28 mouse cellular contexts compared by ENCODE assay signal in the genomic region with DNA sequence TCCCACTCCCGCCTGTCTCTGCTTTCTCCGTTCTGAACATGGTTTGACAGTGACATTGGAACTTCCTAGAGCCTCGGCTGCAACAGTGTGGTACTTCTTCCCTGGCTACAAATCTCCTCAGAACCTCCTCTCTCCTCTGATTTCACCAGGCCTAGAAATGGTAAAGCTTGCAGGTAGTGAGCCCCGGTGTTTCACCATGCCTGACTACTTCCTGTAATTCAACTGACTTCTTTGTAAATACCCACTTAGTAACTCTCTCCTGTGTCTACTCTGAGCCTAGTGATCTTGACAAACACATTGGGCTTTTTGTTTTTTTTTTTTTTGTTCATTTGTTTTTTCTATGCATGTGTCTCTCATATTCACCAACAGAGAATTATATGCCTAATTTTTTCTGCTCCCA. TPM values are rescaled to one million over a fixed set of nuclear protein-coding genes. Genes with fewer than 3 reads are reported as not detected.
"Had no signal": no experiment of that assay in that cellular context is flagged by ENCODE, and none has a peak within 500 bp of the region (broad histone marks: within the 10 kb centered on the region; RNA-seq: fewer than 3 reads in every experiment).

No protein-coding gene starts in this region.

- H3K4me2 ChIP-seq: heart, embryonic 11.5 days; heart, embryonic 13.5 days; heart, embryonic 15.5 days; hindbrain, embryonic 12.5 days; hindbrain, embryonic 14.5 days; intestine, embryonic 15.5 days; kidney, embryonic 15.5 days; limb, embryonic 13.5 days; limb, embryonic 15.5 days had no signal

- ATAC-seq: hindbrain, embryonic 16.5 days; inflammation-experienced regulatory T-cells, adult 6 months; intestine, embryonic 15.5 days; intestine, postnatal 0 days had no signal

- H3K36me3 ChIP-seq: heart, embryonic 13.5 days; heart, embryonic 15.5 days; hindbrain, embryonic 10.5 days; hindbrain, embryonic 12.5 days; intestine, embryonic 15.5 days; kidney, embryonic 15.5 days; limb, embryonic 13.5 days; limb, embryonic 15.5 days had no signal

- H3K9me3 ChIP-seq: heart, embryonic 13.5 days; heart, embryonic 15.5 days; hindbrain, embryonic 10.5 days; hindbrain, embryonic 12.5 days; intestine, embryonic 15.5 days; kidney, embryonic 15.5 days; limb, embryonic 13.5 days; limb, embryonic 15.5 days had no signal

- H3K27ac ChIP-seq: heart, adult 2 months; heart, embryonic 13.5 days; heart, embryonic 15.5 days; hindbrain, embryonic 10.5 days; hindbrain, embryonic 12.5 days; hindbrain, embryonic 14.5 days; intestine, embryonic 15.5 days; kidney, embryonic 15.5 days; kidney, postnatal 0 days; limb, embryonic 13.5 days; limb, embryonic 15.5 days had no signal

- H3K4me3 ChIP-seq: heart, adult 2 months; heart, embryonic 13.5 days; heart, embryonic 15.5 days; hindbrain, embryonic 10.5 days; hindbrain, embryonic 12.5 days; intestine, embryonic 15.5 days; kidney, embryonic 15.5 days; limb, embryonic 13.5 days; limb, embryonic 15.5 days had no signal

- H3K9ac ChIP-seq: heart, embryonic 13.5 days; heart, embryonic 15.5 days; hindbrain, embryonic 12.5 days; hindbrain, embryonic 14.5 days; intestine, embryonic 15.5 days; kidney, embryonic 15.5 days; limb, embryonic 13.5 days; limb, embryonic 15.5 days had no signal

- H3K4me1 ChIP-seq: heart, embryonic 15.5 days; hindbrain, embryonic 12.5 days had no signal

- DNase-seq: gastrocnemius, postnatal 14 days; gastrocnemius, postnatal 36 days; heart, adult 11 months; heart, adult 2 months; heart, postnatal 14 days; heart, postnatal 4 days; kidney, adult 18-20 months; kidney, adult 8-10 months; kidney, postnatal 14 days; kidney, postnatal 36 days; layer of hippocampus, adult 9-11 months; layer of hippocampus, postnatal 36 days had no signal

- H3K27me3 ChIP-seq: hindbrain, embryonic 12.5 days; intestine, embryonic 15.5 days; kidney, embryonic 15.5 days; limb, embryonic 13.5 days; limb, embryonic 15.5 days had no signal

RNA-seq across cellular contexts. Expression of gene Plekhs1, which starts 6.6 kb away (rescaled TPM):
- total RNA-seq: liver, adult 2 months had no signal
- polyA plus RNA-seq: heart, embryonic 13.5 days; limb, embryonic 11.5 days; limb, embryonic 15.5 days had no signal
